Mouse (Mus musculus): ENCODE results near the gene Adra1d.
A peak's percentile ranks its signal among the peaks of the same experiment; 100 is the strongest.

The Adra1d gene

DNA sequence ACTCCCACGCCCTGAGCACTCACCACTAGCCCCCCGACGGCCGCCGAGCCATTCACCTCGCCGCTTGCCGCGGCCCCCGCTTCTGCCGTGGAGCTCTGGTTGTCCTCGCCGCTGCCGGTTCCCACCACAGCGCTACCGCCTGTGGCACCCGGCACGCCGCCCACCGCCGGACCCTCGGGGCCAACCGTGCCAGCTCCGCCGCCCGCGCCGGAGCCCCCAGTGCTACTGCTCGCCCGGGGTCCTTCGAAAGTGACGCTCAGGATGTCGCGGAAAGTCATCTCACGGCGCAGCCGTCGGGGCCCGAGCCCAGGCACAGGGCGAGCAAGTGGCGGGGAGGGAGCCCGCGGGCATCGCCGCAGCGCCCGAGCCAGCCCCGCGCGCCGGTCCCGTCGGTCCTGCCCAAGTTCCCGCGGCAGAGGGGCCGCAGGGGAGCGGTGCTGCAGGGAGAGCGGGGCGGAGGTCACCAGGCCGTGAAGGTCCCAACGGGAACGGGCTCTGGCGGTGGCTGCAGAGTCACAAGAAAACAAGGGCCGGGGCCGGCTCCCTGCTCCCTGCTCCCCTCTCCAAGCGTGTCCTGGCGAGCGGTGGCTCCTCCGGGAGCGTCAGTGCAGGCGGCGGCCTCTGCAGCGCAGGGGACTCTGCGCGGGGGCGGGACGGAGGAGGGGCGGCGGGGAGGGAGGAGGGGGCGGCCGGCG lies at the start of gene Adra1d:
Gene Adra1d, minus strand, starts transcription at position 393 of the 695 bp plus-strand sequence.
- DNase-seq (ENCODE audit: low read depth): no peak

- peak; percentile 50 for DNase-seq (ENCODE audit: low read depth)
These were observed 39.8 kb upstream of the Adra1d start for GRCm38 (mm10) chr2:131601881-131602280.

DNA sequence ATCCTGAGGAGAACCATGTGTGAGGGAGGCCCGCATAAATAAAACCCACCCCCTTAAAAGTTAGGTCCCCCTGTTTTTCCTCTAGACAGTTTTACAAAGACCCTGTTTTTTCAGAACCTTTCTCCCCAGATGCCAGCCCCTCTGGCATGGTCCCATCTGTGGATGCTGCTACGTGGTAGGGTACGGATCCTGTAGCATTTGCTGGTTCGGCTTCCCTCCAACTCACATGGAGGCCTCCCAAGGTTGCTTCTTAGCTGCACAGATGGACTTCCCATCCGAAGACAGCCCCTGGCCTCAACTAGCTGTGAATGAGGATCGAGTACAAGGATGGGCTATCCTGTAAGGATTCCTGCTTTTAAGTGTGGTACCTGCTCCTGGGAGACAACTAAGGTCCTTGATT lies 32.8 kb upstream of the Adra1d start:
- DNase-seq (ENCODE audit: low read depth): no peak

- no peak for DNase-seq (ENCODE audit: low read depth)
These were observed 25.4 kb upstream of the Adra1d start for GRCm38 (mm10) chr2:131587521-131587920.

DNA sequence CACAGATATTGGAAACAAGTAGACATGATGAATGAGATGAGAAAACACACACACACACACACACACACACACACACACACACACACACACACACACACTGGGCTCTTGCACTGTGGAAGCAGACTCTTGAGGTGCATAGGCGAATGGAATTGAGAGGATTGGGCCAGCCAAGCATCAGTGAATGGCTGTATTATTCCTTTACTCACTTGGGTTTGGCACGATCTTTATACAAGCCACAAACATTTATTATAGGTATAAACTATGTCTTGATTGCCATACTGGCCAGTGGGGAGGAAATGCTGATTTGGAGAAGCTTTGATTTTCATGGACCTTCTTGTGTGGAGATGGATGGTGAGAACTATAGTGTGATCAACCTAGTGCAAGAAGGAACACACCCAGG lies 19.4 kb upstream of the Adra1d start:
- DNase-seq (ENCODE audit: low read depth): peak; percentile 54

DNA sequence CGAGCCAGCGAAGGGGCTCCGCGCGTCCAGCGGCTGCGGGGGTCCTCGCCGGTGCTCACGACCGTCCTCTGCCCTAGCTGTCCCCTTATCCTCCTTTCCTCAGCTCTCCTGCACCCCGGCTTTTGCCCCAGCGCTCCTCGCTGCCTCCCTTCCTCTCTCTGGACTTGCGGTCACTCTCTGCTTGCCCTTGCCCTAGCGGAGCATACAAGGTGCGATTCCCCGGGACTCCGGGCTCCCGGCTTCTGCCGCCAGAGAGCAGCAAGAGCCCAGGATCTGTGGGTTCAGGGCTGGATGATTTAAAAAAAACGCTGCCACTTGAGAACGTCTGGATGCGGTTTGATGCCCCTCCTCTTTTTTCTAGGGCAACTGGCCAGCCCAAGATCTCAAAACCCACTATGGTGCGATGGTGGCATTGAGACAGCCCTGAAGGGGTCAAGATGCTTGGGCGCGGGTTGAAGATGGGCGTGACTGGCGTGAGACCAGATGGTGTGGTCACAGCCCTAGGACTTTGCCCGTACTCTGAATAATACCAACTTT lies 571 bp upstream of the Adra1d start:
- DNase-seq (ENCODE audit: low read depth): peak; percentile 66

GRCm38 (mm10) chr2:131561344-131561870 lies 676 bp downstream of the Adra1d start:
- no peak for DNase-seq (ENCODE audit: low read depth)

DNA sequence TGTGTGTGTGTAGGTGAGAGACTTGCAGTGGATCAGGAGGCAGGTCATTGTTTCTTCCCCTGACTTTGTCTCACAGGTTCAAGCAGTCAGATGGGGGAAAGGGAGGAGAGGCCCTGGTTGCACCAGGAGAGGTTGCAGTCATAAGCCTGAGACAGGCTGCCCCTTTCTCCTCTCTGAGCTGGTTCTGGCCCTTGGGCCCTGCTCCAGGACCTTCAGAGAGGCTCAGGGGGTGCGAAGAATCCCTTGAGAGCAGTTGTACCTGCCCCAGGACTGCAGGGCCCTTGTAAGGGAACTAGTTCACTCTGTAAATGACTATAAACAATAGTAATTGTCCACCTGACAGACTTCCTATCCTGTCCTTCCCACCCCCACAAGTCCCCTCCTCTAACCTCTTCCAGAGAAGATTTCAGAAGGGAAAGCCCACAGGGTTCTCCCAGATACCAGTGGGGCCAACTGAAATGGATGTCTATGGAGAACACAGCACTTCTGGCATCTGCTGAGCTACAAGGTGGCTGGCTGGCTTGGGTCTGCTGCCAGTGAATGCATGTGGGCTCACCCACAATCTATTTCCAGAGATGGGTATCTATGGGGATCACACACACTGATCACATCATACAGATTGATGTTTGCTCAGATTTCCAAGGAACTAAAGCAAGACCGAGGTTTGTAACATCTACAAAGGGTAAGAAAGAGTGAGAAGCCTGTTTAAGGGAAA lies 1.7 kb downstream of the Adra1d start:
- DNase-seq (ENCODE audit: low read depth): no peak

DNA sequence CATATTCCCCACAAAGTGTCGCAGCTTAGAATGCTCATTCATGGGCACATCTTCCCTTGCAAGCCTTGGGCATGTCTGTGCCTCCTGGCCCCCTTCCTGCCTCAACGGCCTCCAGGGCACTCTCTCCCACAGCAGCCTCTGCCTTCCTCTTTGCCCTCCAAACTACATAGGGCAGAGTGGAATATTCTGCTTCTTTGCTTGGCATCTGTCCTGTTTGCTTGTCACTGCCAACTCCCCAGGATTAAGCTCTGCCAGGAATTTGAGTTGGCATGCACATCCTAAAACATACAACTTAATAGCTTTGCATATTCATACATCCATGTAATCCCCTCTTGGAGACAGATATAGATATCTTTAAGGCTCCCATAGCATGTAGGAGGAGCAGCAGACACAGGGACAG lies 4.2 kb downstream of the Adra1d start:
- DNase-seq (ENCODE audit: low read depth): peak; percentile 61

GRCm38 (mm10) chr2:131552736-131553400 lies 9.2 kb downstream of the Adra1d start:
- DNase-seq (ENCODE audit: low read depth): peak; percentile 84

DNA sequence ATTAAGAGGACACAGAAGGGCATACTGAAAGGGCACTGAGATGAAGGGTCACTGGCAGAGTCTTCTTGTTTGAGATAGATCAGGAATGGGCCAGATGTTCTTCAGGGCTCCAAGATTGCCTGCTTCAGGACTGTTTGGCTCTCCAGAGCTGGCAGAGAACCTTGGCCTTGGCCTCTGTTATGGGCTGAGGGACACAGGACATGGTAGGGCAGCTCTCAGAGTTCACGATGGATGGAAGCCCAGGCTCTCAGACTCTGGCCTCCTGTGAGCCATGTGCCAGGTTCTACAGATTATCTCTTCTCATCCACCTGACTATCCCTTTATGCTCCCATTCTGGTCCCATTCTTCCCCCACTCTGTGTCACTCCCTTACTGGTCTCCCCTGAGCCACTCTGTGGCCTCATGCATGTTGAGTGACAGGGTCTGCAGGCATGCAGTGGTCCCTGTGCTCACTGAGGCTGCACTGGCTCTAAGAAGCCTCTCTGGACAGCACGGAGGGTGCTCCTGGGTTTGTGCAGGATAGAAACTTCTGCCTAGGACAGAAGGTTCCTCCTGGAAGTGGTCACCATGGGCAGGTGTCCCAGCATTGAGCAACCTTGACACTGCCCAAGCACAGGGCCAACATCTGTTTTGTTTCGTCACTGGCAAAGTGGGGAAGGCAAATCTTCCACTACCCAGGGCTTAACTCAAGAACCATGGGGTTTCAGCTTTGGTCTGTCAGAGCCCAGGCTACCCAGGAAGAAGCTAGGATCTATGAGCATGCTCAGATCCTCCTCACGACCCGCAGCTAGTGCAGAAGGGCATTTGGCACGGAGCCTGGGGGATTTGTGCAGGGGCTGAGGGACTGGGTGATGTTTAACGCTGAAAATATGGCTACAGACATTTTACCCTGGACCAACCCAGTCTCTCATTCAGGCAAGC lies 10.1 kb downstream of the Adra1d start:
- DNase-seq (ENCODE audit: low read depth): peak; percentile 66

DNA sequence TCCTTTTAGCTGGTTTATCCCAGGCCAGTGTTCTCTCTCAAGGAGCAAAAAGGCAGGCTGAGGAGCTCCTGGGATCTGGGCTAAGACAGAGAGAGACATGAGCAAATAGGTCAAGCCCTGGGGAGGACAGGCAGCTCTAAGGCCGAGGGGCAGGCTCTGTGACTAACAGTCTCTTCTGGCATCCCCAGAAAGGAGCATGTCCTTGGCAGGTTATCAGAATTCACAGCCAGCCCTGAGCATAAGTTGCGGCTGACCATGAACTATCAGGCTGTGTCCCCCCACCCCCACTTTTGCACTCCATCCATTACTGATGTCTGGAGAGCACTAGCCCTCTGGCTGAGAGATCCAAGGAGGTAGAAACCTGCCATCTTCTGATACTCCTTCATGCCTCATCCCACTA lies 11.2 kb downstream of the Adra1d start:
- peak; percentile 75 for DNase-seq (ENCODE audit: low read depth)

GRCm38 (mm10) chr2:131550474-131550873 lies 11.6 kb downstream of the Adra1d start:
- peak; percentile 24 for DNase-seq (ENCODE audit: low read depth)

DNA sequence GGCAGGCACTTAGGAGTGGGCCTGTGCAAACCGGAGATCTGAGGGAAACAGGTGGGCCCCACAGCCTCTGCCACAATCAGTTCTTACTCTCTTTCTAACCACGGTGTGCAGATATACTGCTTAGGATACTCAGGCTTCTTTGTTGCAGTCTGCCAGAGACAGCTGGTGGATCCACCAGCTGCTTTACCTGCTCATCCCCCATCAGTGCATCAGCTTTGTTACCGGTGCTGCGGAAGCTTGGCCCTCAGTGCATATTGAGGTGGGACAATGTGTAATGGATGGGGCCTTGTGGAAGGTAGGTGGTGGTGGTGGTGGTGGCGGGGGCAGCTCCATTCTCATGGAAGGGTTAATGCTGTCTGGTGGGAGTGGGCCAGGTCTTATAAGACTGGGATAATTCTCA lies 13.0 kb downstream of the Adra1d start:
- DNase-seq (ENCODE audit: low read depth): no peak

DNA sequence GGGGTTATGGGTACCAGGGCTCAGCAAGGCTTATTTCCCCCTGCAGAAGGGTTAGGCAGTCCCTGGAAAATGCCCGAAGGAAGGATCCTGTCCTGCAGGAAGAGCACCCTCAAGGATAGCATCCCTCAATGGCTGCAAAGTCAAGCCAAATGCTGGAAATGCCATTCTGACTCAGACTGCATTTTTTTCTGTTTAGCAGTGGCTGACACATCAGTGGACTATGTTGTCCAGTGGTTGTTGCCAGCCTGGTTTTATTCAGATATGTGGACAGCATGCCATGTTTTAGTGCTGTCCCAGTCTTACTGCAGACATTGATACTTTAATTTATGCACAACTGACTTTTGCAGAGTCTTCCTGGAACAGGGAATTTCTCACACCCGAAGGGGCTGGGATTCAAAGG lies 13.8 kb downstream of the Adra1d start:
- peak; percentile 88 for DNase-seq (ENCODE audit: low read depth)

DNA sequence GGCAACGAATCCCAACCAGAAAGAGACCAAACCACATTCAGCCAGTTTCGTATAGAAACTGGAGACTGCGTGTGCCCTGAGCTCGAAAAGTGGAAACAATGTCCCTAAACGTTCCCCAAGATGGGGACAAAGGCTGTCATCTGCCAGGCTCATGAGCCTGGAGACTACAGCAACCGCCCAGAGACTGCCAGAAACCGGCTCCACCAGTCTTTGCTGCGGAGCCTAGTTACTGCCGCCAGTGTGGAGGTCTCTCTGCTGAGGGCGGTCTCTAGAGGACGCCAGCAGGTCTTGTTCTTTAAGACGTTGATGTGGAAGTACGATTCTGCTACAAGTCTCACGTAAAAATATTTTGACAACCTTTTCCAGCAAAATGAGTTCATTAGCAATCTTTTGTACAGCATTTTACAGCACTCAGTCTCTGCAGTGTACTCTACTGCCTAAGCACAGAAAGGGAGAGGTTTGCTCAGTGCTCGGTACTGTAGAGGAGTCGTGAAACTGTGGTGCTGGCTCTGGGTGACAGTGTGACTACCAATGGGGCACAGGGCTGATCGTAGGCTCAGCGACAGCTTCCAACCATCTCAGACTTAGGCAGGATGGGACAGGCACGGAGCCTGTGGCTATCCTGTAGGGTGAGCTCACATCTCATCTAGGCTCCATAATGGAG lies 15.2 kb downstream of the Adra1d start:
- no peak for DNase-seq (ENCODE audit: low read depth)

DNA sequence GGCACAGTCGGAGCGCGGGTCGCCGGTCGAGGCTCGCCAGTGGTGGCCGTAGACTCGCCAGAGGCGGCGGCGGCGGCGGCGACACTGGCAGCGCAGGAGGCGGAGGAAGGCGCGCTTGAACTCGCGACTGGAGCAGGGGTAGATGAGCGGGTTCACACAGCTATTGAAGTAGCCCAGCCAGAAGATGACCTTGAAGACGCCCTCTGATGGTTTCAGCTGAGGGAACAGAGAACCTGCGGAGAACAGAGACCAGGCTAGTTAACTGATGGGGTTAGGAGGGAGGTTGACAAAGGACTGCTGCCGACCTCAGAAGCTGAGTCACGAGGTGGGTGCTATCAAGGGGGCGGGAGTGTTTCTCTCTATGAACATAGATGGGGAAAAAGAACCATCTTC lies 15.8 kb downstream of the Adra1d start:
- DNase-seq (ENCODE audit: low read depth): no peak

GRCm38 (mm10) chr2:131545386-131546307 lies 16.4 kb downstream of the Adra1d start:
- no peak for DNase-seq (ENCODE audit: low read depth)

DNA sequence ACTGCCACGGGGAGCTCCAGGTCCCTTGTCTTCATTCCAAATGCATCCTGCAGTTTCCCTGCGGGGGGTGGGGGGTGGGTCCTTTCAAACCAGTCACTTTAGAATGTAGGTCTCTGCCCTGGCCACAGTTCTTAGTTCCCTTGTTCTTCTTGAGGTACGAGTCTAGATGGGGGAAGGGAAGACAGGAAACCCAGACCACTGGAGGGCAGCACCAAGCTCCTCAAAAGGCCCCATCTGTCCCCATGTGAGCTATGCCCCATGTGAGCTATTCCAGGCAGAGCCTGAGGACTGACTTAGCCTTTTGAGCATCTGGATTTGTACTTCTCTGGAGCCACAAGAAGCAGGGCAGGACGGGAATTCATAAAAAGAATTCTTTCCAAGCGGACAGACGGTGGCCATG lies 19.6 kb downstream of the Adra1d start:
- DNase-seq (ENCODE audit: low read depth): peak; percentile 66

- peak; percentile 42 for DNase-seq (ENCODE audit: low read depth)
These were observed 20.4 kb downstream of the Adra1d start for GRCm38 (mm10) chr2:131541686-131542085.

Measured in NIH3T3 (cell line).